Mouse (Mus musculus) C2C12 (cell line): ENCODE data around the gene Chac2. TPM values are rescaled to one million over a fixed set of nuclear protein-coding genes. Genes with fewer than 3 reads are reported as not detected.

Source experiments
- H3K27me3 ChIP-seq: one replicate; pipeline ENCODE4 v1.6.1; 2011; ENCODE audit not compliant: control insufficient read depth, insufficient read depth, insufficient read length
- H3K36me3 ChIP-seq: one replicate; pipeline ENCODE4 v1.6.1; 2011; ENCODE audit not compliant: control insufficient read depth, insufficient read depth
- H3K4me3 ChIP-seq: one replicate; pipeline ENCODE4 v1.5.1; 2011; ENCODE audit warnings: mild to moderate bottlenecking, control low read depth; ENCODE audit not compliant: poor library complexity, insufficient read depth, severe bottlenecking
- H3K79me2 ChIP-seq: one replicate; pipeline ENCODE4 v1.6.1; 2011; ENCODE audit not compliant: control insufficient read depth, insufficient read depth
- H3K79me3 ChIP-seq: one replicate; pipeline ENCODE4 v1.6.1; 2011; ENCODE audit warnings: low read depth, control low read depth
- H3ac ChIP-seq: one replicate; pipeline ENCODE3; 2011; ENCODE audit warnings: low read depth; ENCODE audit not compliant: control insufficient read depth, insufficient read length
- CEBPB ChIP-seq: IDR thresholded peaks from one replicate; pipeline ENCODE4 v1.6.1; 2011; ENCODE audit warnings: low read depth, mild to moderate bottlenecking, control low read depth, moderate library complexity
- CTCF ChIP-seq: IDR thresholded peaks from one replicate; pipeline ENCODE4 v1.5.1; 2011; ENCODE audit not compliant: control insufficient read depth, insufficient read depth, insufficient read length
- FOSL1 ChIP-seq: IDR thresholded peaks from one replicate; pipeline ENCODE4 v1.8.0; 2011; ENCODE audit warnings: mild to moderate bottlenecking, low read length; ENCODE audit not compliant: poor library complexity, insufficient read depth, severe bottlenecking
- MAX ChIP-seq: IDR thresholded peaks from one replicate; pipeline ENCODE4 v1.6.1; 2011; ENCODE audit warnings: mild to moderate bottlenecking, control low read depth
- MYOD1 ChIP-seq: IDR thresholded peaks from one replicate; pipeline ENCODE4 v1.6.1; 2011; ENCODE audit warnings: low read depth; ENCODE audit not compliant: control insufficient read depth, insufficient read length
- MYOG ChIP-seq: IDR thresholded peaks from one replicate; pipeline ENCODE4 v1.6.1; 2011; ENCODE audit not compliant: control insufficient read depth, insufficient read length; ENCODE audit errors: extremely low read depth
- USF1 ChIP-seq: IDR thresholded peaks from one replicate; pipeline ENCODE4 v1.6.1; 2011; ENCODE audit warnings: low read depth, mild to moderate bottlenecking, control low read depth, moderate library complexity
- polyA plus RNA-seq: library from polyadenylated mRNA; unstranded; fragments of >200 nt; fragmentation: generic; extraction: Trizol; gene quantifications from one replicate; pipeline ENCODE4 v1.2.1, GENCODE M21; 2012; ENCODE audit warnings: missing spikeins

The Chac2 gene
- polyA plus RNA-seq, 1 experiment = 4.2 TPM

GRCm38 (mm10) chr11:30998704-30999103 lies 12.6 kb upstream of the Chac2 start:
- H3K36me3 ChIP-seq = no peaks in the 10 kb centered on the region
- TF ChIP-seq MAX (no peak), FOSL1 (no peak), USF1 (no peak), MYOD1 (no peak), CTCF (no peak), MYOG (no peak), CEBPB (no peak)

GRCm38 (mm10) chr11:30998199-30998598 lies 12.0 kb upstream of the Chac2 start:
- Histone ChIP-seq H3K79me2 (no peaks in the 10 kb centered on the region), H3K4me3 (no peak overlapping the region)

More at GRCm38 (mm10) chr11:30998704-30999103, 12.6 kb upstream of the Chac2 start:
- Histone ChIP-seq H3K4me3 (no peak overlapping the region), H3K27me3 (no peaks in the 10 kb centered on the region), H3K79me3 (no peaks in the 10 kb centered on the region), H3K79me2 (no peaks in the 10 kb centered on the region), H3ac (no peak overlapping the region)

GRCm38 (mm10) chr11:30996670-30997069 lies 10.5 kb upstream of the Chac2 start:
- no peak for TF ChIP-seq MAX
- Histone ChIP-seq H3K4me3 (no peak overlapping the region), H3ac (no peak overlapping the region), H3K79me2 (no peaks in the 10 kb centered on the region), H3K27me3 (no peaks in the 10 kb centered on the region), H3K36me3 (no peaks in the 10 kb centered on the region), H3K79me3 (no peaks in the 10 kb centered on the region)

More at GRCm38 (mm10) chr11:30998199-30998598, 12.0 kb upstream of the Chac2 start:
- Histone ChIP-seq H3ac (no peak overlapping the region), H3K27me3 (no peaks in the 10 kb centered on the region), H3K36me3 (no peaks in the 10 kb centered on the region), H3K79me3 (no peaks in the 10 kb centered on the region)
- TF ChIP-seq CEBPB = no peak
- no peak for TF ChIP-seq MYOD1
- TF ChIP-seq FOSL1 = no peak
- no peak for TF ChIP-seq USF1
- TF ChIP-seq MYOG = no peak
- no peak for TF ChIP-seq CTCF
- no peak for TF ChIP-seq MAX

GRCm38 (mm10) chr11:30986625-30987017 lies 471 bp upstream of the Chac2 start:
- H3ac ChIP-seq = peak overlapping the region; percentile 18
- TF ChIP-seq FOSL1 (no peak), USF1 (no peak), CTCF (no peak), CEBPB (no peak), MAX (no peak), MYOD1 (no peak), MYOG (no peak)
- no peaks in the 10 kb centered on the region for H3K27me3 ChIP-seq
- peak overlapping the region; percentile 57 for H3K4me3 ChIP-seq
- H3K79me2 ChIP-seq = peaks cover 32% of the 10 kb centered on the region
- peaks cover 6% of the 10 kb centered on the region for H3K36me3 ChIP-seq
- H3K79me3 ChIP-seq = peaks cover 15% of the 10 kb centered on the region

- H3K36me3 ChIP-seq = peaks cover 10% of the 10 kb centered on the region
- no peak overlapping the region for H3ac ChIP-seq
- peaks cover 15% of the 10 kb centered on the region for H3K79me3 ChIP-seq
- TF ChIP-seq CEBPB = no peak
- TF ChIP-seq MYOG = no peak
- TF ChIP-seq USF1 = no peak
- TF ChIP-seq FOSL1 = no peak
- TF ChIP-seq MYOD1 = no peak
- no peak for TF ChIP-seq MAX
- TF ChIP-seq CTCF = no peak
- no peaks in the 10 kb centered on the region for H3K27me3 ChIP-seq
- peak overlapping the region; percentile 57 for H3K4me3 ChIP-seq
- peaks cover 33% of the 10 kb centered on the region for H3K79me2 ChIP-seq
Observed at GRCm38 (mm10) chr11:30985237-30985636, 913 bp downstream of the Chac2 start.

GRCm38 (mm10) chr11:30954279-30954725 lies 31.8 kb downstream of the Chac2 start, which contains the start of gene Erlec1:
Erlec1 (minus strand) TSS chr11:30954335.
- H3K36me3 ChIP-seq = peaks cover 26% of the 10 kb centered on the region

More at GRCm38 (mm10) chr11:30954279-30954725, 31.8 kb downstream of the Chac2 start, which contains the start of gene Erlec1:
- TF ChIP-seq MAX (peak; percentile 69), MYOG (no peak)
- Histone ChIP-seq H3ac (peak within 1 kb of the TSS; percentile 80), H3K79me2 (peaks cover 26% of the 10 kb centered on the region), H3K4me3 (peak within 1 kb of the TSS; percentile 68), H3K79me3 (peaks cover 3% of the 10 kb centered on the region), H3K27me3 (no peaks in the 10 kb centered on the region)
